Mouse (Mus musculus): ENCODE data around the gene Zscan29. TPM values are rescaled to one million over a fixed set of nuclear protein-coding genes. Genes with fewer than 3 reads are reported as not detected.

Zscan29 gene
- 4.2 and 4.8 TPM in 2 replicates for total RNA-seq (2014; rRNA removed; ENCODE audit: low replicate concordance)
- 5.1 and 5.6 TPM in 2 replicates for polyA plus RNA-seq (2015; fragmentation: Nextera tagmentation; extraction: Ambion mirVana)

DNA sequence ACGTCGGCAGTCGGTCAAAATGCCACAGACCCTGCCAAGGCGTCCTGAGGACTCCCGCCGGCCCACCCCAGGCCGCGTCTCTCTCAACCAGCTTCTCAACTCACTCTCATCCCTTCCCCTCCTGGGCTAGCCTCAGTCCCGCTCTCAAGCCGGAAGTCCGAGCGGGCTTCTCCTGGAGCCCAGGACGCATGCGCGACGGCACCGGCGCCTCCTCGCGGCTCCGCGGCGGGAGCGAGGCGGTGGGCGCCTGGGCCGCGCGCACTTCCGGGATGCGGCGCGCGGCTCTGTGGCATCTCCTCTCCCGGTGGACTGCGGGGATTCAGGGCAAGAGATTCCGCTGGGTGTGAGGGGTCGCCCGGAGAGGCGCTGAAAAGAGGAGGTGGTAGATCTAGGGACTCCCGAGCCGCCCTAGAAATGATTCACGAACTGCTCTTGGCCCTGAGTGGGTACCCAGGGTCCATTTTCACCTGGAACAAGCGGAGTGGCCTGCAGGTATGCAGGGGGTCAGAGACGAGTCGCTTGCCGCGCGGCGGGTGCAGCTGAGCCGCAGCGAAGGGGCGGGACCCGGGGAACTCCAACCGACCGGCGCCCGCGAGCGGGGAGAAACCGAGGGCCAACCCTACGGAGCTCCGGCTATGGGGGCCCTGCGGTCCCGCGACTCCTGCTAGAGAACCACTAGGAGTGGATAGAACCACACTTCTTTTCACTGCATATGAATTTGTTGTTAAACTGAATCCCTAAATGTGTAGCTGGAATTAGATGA is at the start of gene Zscan29:
TSS of gene Zscan29 (minus strand) at position 146 of the 763 bp plus-strand sequence.
- no peaks in the 10 kb centered on the region for H3K27me3 ChIP-seq (ENCODE audit: control insufficient read depth, insufficient read depth, low read length)
- H3K4me3 ChIP-seq (ENCODE audit: low read depth, low read length): peak within 1 kb of the TSS; percentile 95
- WGBS: under 1% methylated on average over 63 of the region's 66 CpGs
- no peak; the same call in 1 of the 2 replicates for TF ChIP-seq CTCF (IDR thresholded peaks at IDR 0.05; ENCODE audit: low read depth)
- TF ChIP-seq EP300 (IDR thresholded peaks at IDR 0.05; ENCODE audit: low read depth): no peak
- peak within 1 kb of the TSS; percentile 81 for H3K9ac ChIP-seq (replicated peaks; ENCODE audit: low read depth, low read length)
- peak within 1 kb of the TSS; percentile 77 for H3K27ac ChIP-seq (ENCODE audit: low read depth)
- H3K36me3 ChIP-seq (replicated peaks; ENCODE audit: control insufficient read depth, insufficient read depth, low read length): peaks cover 28% of the 10 kb centered on the region
- DNase-seq (ENCODE audit: low spot score) (peak; percentile 93), ATAC-seq (ENCODE audit: insufficient read depth, low read depth) (peak; percentile 94)
- H3K9me3 ChIP-seq (replicated peaks; ENCODE audit: control insufficient read depth, low read length): no peaks in the 10 kb centered on the region
- peak within 1 kb of the TSS; percentile 89 for H3K4me2 ChIP-seq (ENCODE audit: low read depth, low read length)
- H3K4me1 ChIP-seq (ENCODE audit: control insufficient read depth, insufficient read depth): peaks cover 18% of the 10 kb centered on the region

DNA sequence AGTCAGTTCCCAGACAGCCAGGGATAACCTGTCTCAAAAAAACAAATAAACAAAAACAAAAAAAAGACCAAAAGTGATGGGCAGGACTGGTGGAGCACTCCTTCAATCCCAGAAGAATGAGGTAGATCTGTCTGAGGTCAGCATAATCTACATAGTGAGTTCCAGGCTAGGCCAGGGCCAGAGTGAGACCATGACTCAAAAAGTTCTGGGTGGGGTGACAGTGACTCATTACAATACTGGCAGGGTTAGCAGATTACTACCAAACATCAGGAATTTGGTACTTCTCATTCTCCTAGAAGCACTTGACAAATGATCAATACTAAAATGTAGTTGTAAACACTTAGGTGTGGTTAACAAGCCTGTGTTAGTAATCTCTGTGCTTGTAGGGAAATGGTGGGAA is 49.1 kb upstream of the Zscan29 start:
- H3K4me1 ChIP-seq (ENCODE audit: control insufficient read depth, insufficient read depth): no peaks in the 10 kb centered on the region
- no peak overlapping the region for H3K27ac ChIP-seq (ENCODE audit: low read depth)
- no peaks in the 10 kb centered on the region for H3K27me3 ChIP-seq (ENCODE audit: control insufficient read depth, insufficient read depth, low read length)
- no peak overlapping the region for H3K4me2 ChIP-seq (ENCODE audit: low read depth, low read length)
- H3K9me3 ChIP-seq (replicated peaks; ENCODE audit: control insufficient read depth, low read length): no peaks in the 10 kb centered on the region
- ATAC-seq (ENCODE audit: insufficient read depth, low read depth) (no peak), DNase-seq (ENCODE audit: low spot score) (no peak)
- H3K9ac ChIP-seq (replicated peaks; ENCODE audit: low read depth, low read length): no peak overlapping the region
- no peak overlapping the region for H3K4me3 ChIP-seq (ENCODE audit: low read depth, low read length)
- TF ChIP-seq CTCF (IDR thresholded peaks at IDR 0.05; ENCODE audit: low read depth) (no peak), EP300 (IDR thresholded peaks at IDR 0.05; ENCODE audit: low read depth) (no peak)
- H3K36me3 ChIP-seq (replicated peaks; ENCODE audit: control insufficient read depth, insufficient read depth, low read length): peaks cover 65% of the 10 kb centered on the region

DNA sequence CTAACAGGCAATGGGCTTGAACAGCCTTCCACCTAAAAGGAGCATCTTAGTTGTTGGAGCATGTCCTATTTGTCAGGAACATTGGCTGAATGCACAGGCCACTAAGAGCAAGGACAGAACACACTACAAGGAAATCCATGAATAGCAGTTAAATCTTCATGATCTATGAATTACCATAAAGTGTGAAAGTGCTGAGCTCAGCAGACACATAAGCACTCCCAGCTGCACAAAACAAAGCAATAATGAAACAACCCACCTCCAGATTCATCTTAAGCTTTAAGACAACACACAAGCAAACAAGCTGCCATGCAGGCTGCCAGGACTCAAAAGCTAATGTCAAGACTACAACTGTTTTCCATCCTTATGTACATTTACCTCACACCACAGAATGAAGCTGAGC is 48.3 kb upstream of the Zscan29 start:
- H3K36me3 ChIP-seq (replicated peaks; ENCODE audit: control insufficient read depth, insufficient read depth, low read length): peaks cover 68% of the 10 kb centered on the region
- no peak overlapping the region for H3K4me2 ChIP-seq (ENCODE audit: low read depth, low read length)
- H3K4me1 ChIP-seq (ENCODE audit: control insufficient read depth, insufficient read depth): no peaks in the 10 kb centered on the region
- H3K27me3 ChIP-seq (ENCODE audit: control insufficient read depth, insufficient read depth, low read length): no peaks in the 10 kb centered on the region
- H3K9me3 ChIP-seq (replicated peaks; ENCODE audit: control insufficient read depth, low read length): no peaks in the 10 kb centered on the region
- DNase-seq (ENCODE audit: low spot score) (no peak), ATAC-seq (ENCODE audit: insufficient read depth, low read depth) (no peak)
- no peak overlapping the region for H3K9ac ChIP-seq (replicated peaks; ENCODE audit: low read depth, low read length)
- TF ChIP-seq CTCF (IDR thresholded peaks at IDR 0.05; ENCODE audit: low read depth) (no peak), EP300 (IDR thresholded peaks at IDR 0.05; ENCODE audit: low read depth) (no peak)
- no peak overlapping the region for H3K27ac ChIP-seq (ENCODE audit: low read depth)
- no peak overlapping the region for H3K4me3 ChIP-seq (ENCODE audit: low read depth, low read length)

DNA sequence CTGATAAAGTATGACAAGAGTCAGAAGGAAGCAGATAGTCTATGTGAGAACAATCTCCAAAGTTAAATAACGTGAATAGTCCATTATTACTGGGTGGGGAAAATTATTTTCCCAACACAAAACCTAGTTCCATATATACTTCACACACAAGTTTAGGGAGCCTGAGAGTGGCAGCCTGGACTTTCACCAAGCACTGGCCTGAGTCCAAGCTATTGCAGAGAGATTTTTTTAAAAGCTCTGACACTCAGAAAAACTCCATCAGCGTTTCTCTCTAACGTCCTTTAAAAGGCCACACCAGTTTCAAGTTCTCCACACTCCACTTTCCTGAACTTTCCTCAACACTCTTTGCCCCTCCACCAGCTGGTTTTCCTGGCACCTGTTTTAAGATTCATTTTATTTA is 43.6 kb upstream of the Zscan29 start:
- H3K36me3 ChIP-seq (replicated peaks; ENCODE audit: control insufficient read depth, insufficient read depth, low read length): peaks cover 64% of the 10 kb centered on the region
- no peak for DNase-seq (ENCODE audit: low spot score)

DNA sequence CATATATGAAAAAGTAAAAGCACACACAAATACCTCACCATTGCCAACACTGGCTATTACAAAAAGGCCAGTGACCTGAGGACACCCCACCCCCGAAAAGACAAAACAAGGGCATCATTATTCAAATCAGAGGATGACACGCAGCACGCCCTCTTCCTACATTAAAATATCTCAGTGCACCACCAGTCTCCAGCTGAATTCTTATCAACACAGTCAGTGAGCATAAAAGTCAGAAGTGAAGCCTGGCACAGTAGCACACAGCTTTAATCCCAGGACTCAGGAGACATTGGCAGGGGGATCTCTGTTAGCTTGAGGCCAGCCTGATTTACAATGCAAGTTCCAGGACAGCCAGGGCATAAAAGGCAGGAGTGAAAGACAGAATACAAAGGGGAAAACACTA is 35.6 kb upstream of the Zscan29 start:
- no peak for ATAC-seq (ENCODE audit: insufficient read depth, low read depth)

More for the DNA sequence above, 43.6 kb upstream of the Zscan29 start:
- Histone ChIP-seq H3K27me3 (ENCODE audit: control insufficient read depth, insufficient read depth, low read length) (no peaks in the 10 kb centered on the region), H3K4me2 (ENCODE audit: low read depth, low read length) (no peak overlapping the region), H3K9me3 (replicated peaks; ENCODE audit: control insufficient read depth, low read length) (no peaks in the 10 kb centered on the region), H3K9ac (replicated peaks; ENCODE audit: low read depth, low read length) (no peak overlapping the region), H3K27ac (ENCODE audit: low read depth) (no peak overlapping the region), H3K4me3 (ENCODE audit: low read depth, low read length) (no peak overlapping the region), H3K4me1 (ENCODE audit: control insufficient read depth, insufficient read depth) (no peaks in the 10 kb centered on the region)
- TF ChIP-seq CTCF (IDR thresholded peaks at IDR 0.05; ENCODE audit: low read depth) (no peak), EP300 (IDR thresholded peaks at IDR 0.05; ENCODE audit: low read depth) (no peak)
- ATAC-seq (ENCODE audit: insufficient read depth, low read depth): no peak
- 42% methylated on average over 3 of the region's 3 CpGs for WGBS

More for the DNA sequence above, 35.6 kb upstream of the Zscan29 start:
- no peaks in the 10 kb centered on the region for H3K27me3 ChIP-seq (ENCODE audit: control insufficient read depth, insufficient read depth, low read length)
- no peaks in the 10 kb centered on the region for H3K9me3 ChIP-seq (replicated peaks; ENCODE audit: control insufficient read depth, low read length)
- 84% methylated on average over 3 of the region's 3 CpGs for WGBS
- DNase-seq (ENCODE audit: low spot score): no peak
- TF ChIP-seq CTCF (IDR thresholded peaks at IDR 0.05; ENCODE audit: low read depth) (no peak), EP300 (IDR thresholded peaks at IDR 0.05; ENCODE audit: low read depth) (no peak)
- no peak overlapping the region for H3K27ac ChIP-seq (ENCODE audit: low read depth)
- no peak overlapping the region for H3K4me2 ChIP-seq (ENCODE audit: low read depth, low read length)
- H3K9ac ChIP-seq (replicated peaks; ENCODE audit: low read depth, low read length): no peak overlapping the region
- no peaks in the 10 kb centered on the region for H3K4me1 ChIP-seq (ENCODE audit: control insufficient read depth, insufficient read depth)
- H3K4me3 ChIP-seq (ENCODE audit: low read depth, low read length): no peak overlapping the region
- peaks cover 93% of the 10 kb centered on the region for H3K36me3 ChIP-seq (replicated peaks; ENCODE audit: control insufficient read depth, insufficient read depth, low read length)
